Mouse (Mus musculus): ENCODE measurements at regions not wholly inside any gene's neighbourhood (a gene's known extent, or its start where the extent isn't known, plus 50 kb on each side); places are given as distances from the start of the nearest gene placed in this dataset.

- H3K27ac ChIP-seq (ENCODE audit: low read length): no peak overlapping the region
- no peak overlapping the region for H3K4me2 ChIP-seq (replicated peaks; ENCODE audit: low read depth, low read length)
- no peaks in the 10 kb centered on the region for H3K4me1 ChIP-seq (ENCODE audit: insufficient read depth, low read depth, low read length)
- no peak overlapping the region for H3K4me3 ChIP-seq (ENCODE audit: low read depth, low read length)
- no peaks in the 10 kb centered on the region for H3K27me3 ChIP-seq (replicated peaks; ENCODE audit: insufficient read depth, low read length)
- no peak overlapping the region for H3K9ac ChIP-seq (replicated peaks; ENCODE audit: low read depth)
- TF ChIP-seq CTCF (IDR thresholded peaks at IDR 0.05): 0 out of 2 replicates have a peak, but pooled peaks have one; percentile 19
- no peak for TF ChIP-seq EP300 (IDR thresholded peaks at IDR 0.05)
- DNase-seq (ENCODE audit: low spot score) (no peak), ATAC-seq (peak; percentile 55)
- H3K36me3 ChIP-seq (ENCODE audit: insufficient read depth, low read length): no peaks in the 10 kb centered on the region
- no peaks in the 10 kb centered on the region for H3K9me3 ChIP-seq (ENCODE audit: low read length)
- WGBS: 71% methylated on average over 7 of the region's 7 CpGs
These were observed 290.1 kb upstream of the Zfp637 start for GRCm38 (mm10) chr6:117550930-117551329.

GRCm38 (mm10) chr6:117552006-117552667, 288.8 kb upstream of the Zfp637 start:
- no peaks in the 10 kb centered on the region for H3K9me3 ChIP-seq (ENCODE audit: low read length)
- no peak overlapping the region for H3K4me2 ChIP-seq (replicated peaks; ENCODE audit: low read depth, low read length)
- no peaks in the 10 kb centered on the region for H3K36me3 ChIP-seq (ENCODE audit: insufficient read depth, low read length)
- TF ChIP-seq EP300 (IDR thresholded peaks at IDR 0.05) (peak; percentile 77), CTCF (IDR thresholded peaks at IDR 0.05) (no peak)
- DNase-seq (ENCODE audit: low spot score) (peak; percentile 73), ATAC-seq (peak; percentile 90)
- H3K27me3 ChIP-seq (replicated peaks; ENCODE audit: insufficient read depth, low read length): no peaks in the 10 kb centered on the region
- no peaks in the 10 kb centered on the region for H3K4me1 ChIP-seq (ENCODE audit: insufficient read depth, low read depth, low read length)
- 12% methylated on average over 6 of the region's 6 CpGs for WGBS
- no peak overlapping the region for H3K4me3 ChIP-seq (ENCODE audit: low read depth, low read length)
- H3K27ac ChIP-seq (ENCODE audit: low read length): no peak overlapping the region
- no peak overlapping the region for H3K9ac ChIP-seq (replicated peaks; ENCODE audit: low read depth)

GRCm38 (mm10) chr6:117563159-117563558, 277.8 kb upstream of the Zfp637 start:
- 88% methylated on average over 6 of the region's 6 CpGs for WGBS

GRCm38 (mm10) chr6:117563704-117564103, 277.3 kb upstream of the Zfp637 start:
- ATAC-seq (no peak), DNase-seq (ENCODE audit: low spot score) (peak; percentile 21)
- no peaks in the 10 kb centered on the region; the same call in 1 of the 2 replicates for H3K4me1 ChIP-seq (ENCODE audit: insufficient read depth, low read depth, low read length)
- H3K9me3 ChIP-seq (ENCODE audit: low read length): no peaks in the 10 kb centered on the region
- WGBS: 84% methylated on average over 1 of the region's 1 CpGs
- H3K36me3 ChIP-seq (ENCODE audit: insufficient read depth, low read length): no peaks in the 10 kb centered on the region
- no peak overlapping the region for H3K9ac ChIP-seq (replicated peaks; ENCODE audit: low read depth)
- no peak overlapping the region for H3K27ac ChIP-seq (ENCODE audit: low read length)
- TF ChIP-seq EP300 (IDR thresholded peaks at IDR 0.05) (no peak), CTCF (IDR thresholded peaks at IDR 0.05) (no peak)
- no peak overlapping the region for H3K4me2 ChIP-seq (replicated peaks; ENCODE audit: low read depth, low read length)
- no peaks in the 10 kb centered on the region for H3K27me3 ChIP-seq (replicated peaks; ENCODE audit: insufficient read depth, low read length)
- no peak overlapping the region for H3K4me3 ChIP-seq (ENCODE audit: low read depth, low read length)

More at GRCm38 (mm10) chr6:117563159-117563558, 277.8 kb upstream of the Zfp637 start:
- DNase-seq (ENCODE audit: low spot score) (no peak), ATAC-seq (no peak)
- no peak overlapping the region for H3K27ac ChIP-seq (ENCODE audit: low read length)
- H3K4me2 ChIP-seq (replicated peaks; ENCODE audit: low read depth, low read length): no peak overlapping the region
- no peaks in the 10 kb centered on the region for H3K9me3 ChIP-seq (ENCODE audit: low read length)
- H3K36me3 ChIP-seq (ENCODE audit: insufficient read depth, low read length): no peaks in the 10 kb centered on the region
- no peaks in the 10 kb centered on the region; the same call in 1 of the 2 replicates for H3K4me1 ChIP-seq (ENCODE audit: insufficient read depth, low read depth, low read length)
- H3K9ac ChIP-seq (replicated peaks; ENCODE audit: low read depth): no peak overlapping the region
- no peaks in the 10 kb centered on the region for H3K27me3 ChIP-seq (replicated peaks; ENCODE audit: insufficient read depth, low read length)
- H3K4me3 ChIP-seq (ENCODE audit: low read depth, low read length): no peak overlapping the region
- TF ChIP-seq CTCF (IDR thresholded peaks at IDR 0.05): no peak
- no peak for TF ChIP-seq EP300 (IDR thresholded peaks at IDR 0.05)

- H3K9ac ChIP-seq (replicated peaks; ENCODE audit: low read depth): no peak overlapping the region
These were observed 274.2 kb upstream of the Zfp637 start for GRCm38 (mm10) chr6:117566786-117567185.

GRCm38 (mm10) chr6:117567691-117568090, 273.3 kb upstream of the Zfp637 start:
- no peaks in the 10 kb centered on the region; the same call in 1 of the 2 replicates for H3K4me1 ChIP-seq (ENCODE audit: insufficient read depth, low read depth, low read length)
- H3K9ac ChIP-seq (replicated peaks; ENCODE audit: low read depth): no peak overlapping the region
- H3K36me3 ChIP-seq (ENCODE audit: insufficient read depth, low read length): no peaks in the 10 kb centered on the region
- H3K4me2 ChIP-seq (replicated peaks; ENCODE audit: low read depth, low read length): no peak overlapping the region
- no peak overlapping the region for H3K4me3 ChIP-seq (ENCODE audit: low read depth, low read length)
- no peak for ATAC-seq
- WGBS: 53% methylated on average over 5 of the region's 5 CpGs
- TF ChIP-seq EP300 (IDR thresholded peaks at IDR 0.05): no peak
- TF ChIP-seq CTCF (IDR thresholded peaks at IDR 0.05): no peak
- H3K9me3 ChIP-seq (ENCODE audit: low read length): no peaks in the 10 kb centered on the region
- no peaks in the 10 kb centered on the region for H3K27me3 ChIP-seq (replicated peaks; ENCODE audit: insufficient read depth, low read length)
- no peak for DNase-seq (ENCODE audit: low spot score)
- H3K27ac ChIP-seq (ENCODE audit: low read length): no peak overlapping the region

More at GRCm38 (mm10) chr6:117566786-117567185, 274.2 kb upstream of the Zfp637 start:
- H3K27ac ChIP-seq (ENCODE audit: low read length): no peak overlapping the region
- no peaks in the 10 kb centered on the region for H3K27me3 ChIP-seq (replicated peaks; ENCODE audit: insufficient read depth, low read length)
- no peaks in the 10 kb centered on the region for H3K9me3 ChIP-seq (ENCODE audit: low read length)
- H3K36me3 ChIP-seq (ENCODE audit: insufficient read depth, low read length): no peaks in the 10 kb centered on the region
- ATAC-seq (no peak), DNase-seq (ENCODE audit: low spot score) (no peak)
- H3K4me3 ChIP-seq (ENCODE audit: low read depth, low read length): no peak overlapping the region
- H3K4me1 ChIP-seq (ENCODE audit: insufficient read depth, low read depth, low read length): no peaks in the 10 kb centered on the region; the same call in 1 of the 2 replicates
- WGBS: 57% methylated on average over 6 of the region's 6 CpGs
- no peak for TF ChIP-seq CTCF (IDR thresholded peaks at IDR 0.05)
- no peak for TF ChIP-seq EP300 (IDR thresholded peaks at IDR 0.05)
- no peak overlapping the region for H3K4me2 ChIP-seq (replicated peaks; ENCODE audit: low read depth, low read length)

Measured in lung, postnatal 0 days (tissue).